Mouse (Mus musculus): ENCODE measurements around the gene D030056L22Rik. TPM values are rescaled to one million over a fixed set of nuclear protein-coding genes. Genes with fewer than 3 reads are reported as not detected.

D030056L22Rik gene
- total and polyA plus RNA-seq, 2 experiments from 2014 or later, result 40.8 to 49.0 TPM

DNA sequence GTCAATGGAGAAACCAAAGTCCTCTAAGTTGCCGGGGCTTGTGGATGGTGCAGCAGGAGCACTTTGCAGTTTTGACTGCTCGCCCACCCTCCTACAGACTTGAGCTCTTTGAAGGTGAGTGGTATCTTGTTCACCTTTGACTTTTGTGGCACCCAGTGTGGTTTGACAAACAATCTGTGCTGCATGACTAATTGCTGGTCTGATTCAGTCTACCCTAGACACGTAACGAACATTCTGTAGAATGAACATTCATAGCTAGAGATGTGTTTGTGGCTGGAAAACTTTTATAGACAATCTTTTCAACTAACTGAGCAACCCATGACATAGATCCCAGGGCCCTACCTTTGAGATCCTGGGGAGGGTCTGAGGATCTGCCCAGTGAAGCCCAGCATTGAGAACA is 34.4 kb downstream of the D030056L22Rik start:
- no peak overlapping the region for H3K4me2 ChIP-seq (ENCODE audit: low read depth, low read length)
- H3K9me3 ChIP-seq (ENCODE audit: low read length), result no peaks in the 10 kb centered on the region
- WGBS, result 92% methylated on average over 4 of the region's 4 CpGs
- no peaks in the 10 kb centered on the region; the same call in 1 of the 2 replicates for H3K4me1 ChIP-seq (ENCODE audit: insufficient read depth, low read length)
- no peak overlapping the region for H3K9ac ChIP-seq (replicated peaks; ENCODE audit: low read length)
- H3K27me3 ChIP-seq (ENCODE audit: insufficient read depth, low read length), result 0 out of 2 replicates have a peak, but pooled peaks cover 4% of the 10 kb centered on the region
- DNase-seq (ENCODE audit: low spot score) (no peak), ATAC-seq (no peak)
- H3K36me3 ChIP-seq (ENCODE audit: insufficient read depth, low read length), result no peaks in the 10 kb centered on the region
- H3K27ac ChIP-seq, result no peak overlapping the region
- no peak overlapping the region for H3K4me3 ChIP-seq (ENCODE audit: low read length)
- no peak for TF ChIP-seq CTCF (IDR thresholded peaks at IDR 0.05; ENCODE audit: low read depth)

DNA sequence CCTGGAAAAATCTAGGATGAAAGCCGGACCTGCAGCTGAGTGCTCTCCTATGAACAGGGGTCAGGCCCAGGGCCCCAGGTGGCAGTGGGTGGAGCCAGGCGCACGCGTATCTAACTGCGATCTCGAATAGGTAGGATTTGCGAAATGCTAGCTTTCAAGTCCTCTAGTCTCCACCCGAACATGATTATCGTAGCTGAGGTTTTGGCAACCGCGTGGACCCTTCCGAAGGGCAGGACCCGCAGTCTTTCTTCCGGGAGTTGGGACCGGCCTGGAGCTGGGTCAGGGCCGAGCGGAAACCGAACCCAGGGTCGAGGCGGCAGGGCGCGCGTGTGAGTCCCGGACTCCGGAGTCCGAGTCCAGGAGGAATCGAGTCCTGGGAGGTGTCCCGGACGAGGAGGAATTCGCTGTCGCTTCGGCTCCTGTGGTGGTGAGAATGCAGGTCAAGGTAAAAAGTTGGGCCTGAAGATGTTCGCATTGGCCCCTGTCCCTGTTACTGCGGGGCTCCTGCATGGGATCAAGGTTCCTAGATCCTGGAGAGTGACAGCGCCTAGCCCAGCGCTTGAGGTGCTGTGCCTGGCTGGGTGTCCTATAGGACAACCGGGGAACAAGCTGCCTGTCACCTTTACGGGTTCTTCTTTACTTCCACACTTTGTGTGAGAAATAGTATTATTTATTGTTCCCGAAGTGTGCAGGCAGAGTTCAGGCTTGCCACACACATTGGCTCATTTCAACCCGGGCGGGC is 36.8 kb downstream of the D030056L22Rik start, which contains the start of gene Trpm6:
Gene Trpm6 (plus strand): TSS at position 386 of the 742 bp plus-strand sequence.
- 6% methylated on average over 41 of the region's 41 CpGs for WGBS
- no peak for ATAC-seq
- Histone ChIP-seq H3K4me2 (ENCODE audit: low read depth, low read length) (peak within 1 kb of the TSS; percentile 66), H3K4me1 (ENCODE audit: insufficient read depth, low read length) (no peaks in the 10 kb centered on the region; the same call in 1 of the 2 replicates), H3K36me3 (ENCODE audit: insufficient read depth, low read length) (no peaks in the 10 kb centered on the region), H3K9ac (replicated peaks; ENCODE audit: low read length) (peak within 1 kb of the TSS; percentile 43; the same call in 1 of the 2 replicates), H3K4me3 (ENCODE audit: low read length) (peak within 1 kb of the TSS; percentile 37), H3K27me3 (ENCODE audit: insufficient read depth, low read length) (0 out of 2 replicates have a peak, but pooled peaks cover 4% of the 10 kb centered on the region), H3K27ac (no peak within 1 kb of the TSS), H3K9me3 (ENCODE audit: low read length) (no peaks in the 10 kb centered on the region)
- TF ChIP-seq CTCF (IDR thresholded peaks at IDR 0.05; ENCODE audit: low read depth), result no peak
- DNase-seq (ENCODE audit: low spot score), result no peak

DNA sequence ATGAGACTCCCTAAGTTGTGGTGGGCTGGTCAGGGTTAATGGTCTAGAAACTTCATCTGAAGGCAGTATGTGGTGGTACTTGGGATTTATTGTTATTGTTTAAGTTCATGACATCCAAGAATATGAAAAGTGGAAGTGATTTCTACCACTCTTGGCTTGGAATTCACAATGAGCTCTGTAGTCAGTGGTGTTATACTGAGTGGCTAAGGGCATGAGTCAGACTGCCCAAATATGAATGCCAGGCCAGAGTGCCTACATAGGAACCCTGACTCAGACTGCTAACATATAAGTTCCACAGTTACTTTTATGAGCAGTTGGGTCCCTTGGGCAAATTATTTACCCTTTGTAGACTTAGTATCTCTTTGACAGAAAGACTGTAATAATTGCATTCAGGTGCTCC is 44.2 kb downstream of the D030056L22Rik start:
- Histone ChIP-seq H3K4me2 (ENCODE audit: low read depth, low read length) (no peak overlapping the region), H3K9me3 (ENCODE audit: low read length) (no peaks in the 10 kb centered on the region), H3K4me1 (ENCODE audit: insufficient read depth, low read length) (no peaks in the 10 kb centered on the region), H3K27me3 (ENCODE audit: insufficient read depth, low read length) (no peaks in the 10 kb centered on the region), H3K9ac (replicated peaks; ENCODE audit: low read length) (no peak overlapping the region), H3K27ac (no peak overlapping the region), H3K36me3 (ENCODE audit: insufficient read depth, low read length) (no peaks in the 10 kb centered on the region), H3K4me3 (ENCODE audit: low read length) (no peak overlapping the region)
- TF ChIP-seq CTCF (IDR thresholded peaks at IDR 0.05; ENCODE audit: low read depth), result no peak
- DNase-seq (ENCODE audit: low spot score) (no peak), ATAC-seq (no peak)

DNA sequence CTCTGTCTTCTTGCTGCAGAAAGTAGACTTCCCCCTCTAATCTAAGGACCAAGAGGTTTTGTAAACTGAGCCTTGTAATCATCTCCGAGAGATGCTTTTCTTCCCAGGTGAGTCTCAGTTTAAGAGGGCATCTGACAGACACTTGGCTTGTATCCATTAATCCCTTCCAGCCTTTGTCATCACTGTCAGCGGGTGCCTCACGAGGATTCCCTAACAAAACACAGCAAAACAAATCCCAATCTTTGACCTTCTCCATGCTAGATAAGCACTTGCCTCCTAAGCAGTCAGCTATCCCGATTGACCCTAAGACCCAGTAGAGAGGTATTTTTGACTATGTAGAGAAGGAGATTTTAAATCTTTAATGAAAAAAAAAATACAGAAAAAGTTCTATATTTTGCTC is 44.7 kb downstream of the D030056L22Rik start:
- H3K4me2 ChIP-seq (ENCODE audit: low read depth, low read length), result no peak overlapping the region
- no peak for DNase-seq (ENCODE audit: low spot score)
- H3K9me3 ChIP-seq (ENCODE audit: low read length), result no peaks in the 10 kb centered on the region
- H3K4me1 ChIP-seq (ENCODE audit: insufficient read depth, low read length), result no peaks in the 10 kb centered on the region
- no peaks in the 10 kb centered on the region for H3K36me3 ChIP-seq (ENCODE audit: insufficient read depth, low read length)
- WGBS, result 61% methylated on average over 4 of the region's 4 CpGs
- no peak overlapping the region for H3K27ac ChIP-seq
- no peaks in the 10 kb centered on the region for H3K27me3 ChIP-seq (ENCODE audit: insufficient read depth, low read length)
- ATAC-seq, result no peak
- TF ChIP-seq CTCF (IDR thresholded peaks at IDR 0.05; ENCODE audit: low read depth), result no peak
- H3K4me3 ChIP-seq (ENCODE audit: low read length), result no peak overlapping the region
- no peak overlapping the region for H3K9ac ChIP-seq (replicated peaks; ENCODE audit: low read length)

DNA sequence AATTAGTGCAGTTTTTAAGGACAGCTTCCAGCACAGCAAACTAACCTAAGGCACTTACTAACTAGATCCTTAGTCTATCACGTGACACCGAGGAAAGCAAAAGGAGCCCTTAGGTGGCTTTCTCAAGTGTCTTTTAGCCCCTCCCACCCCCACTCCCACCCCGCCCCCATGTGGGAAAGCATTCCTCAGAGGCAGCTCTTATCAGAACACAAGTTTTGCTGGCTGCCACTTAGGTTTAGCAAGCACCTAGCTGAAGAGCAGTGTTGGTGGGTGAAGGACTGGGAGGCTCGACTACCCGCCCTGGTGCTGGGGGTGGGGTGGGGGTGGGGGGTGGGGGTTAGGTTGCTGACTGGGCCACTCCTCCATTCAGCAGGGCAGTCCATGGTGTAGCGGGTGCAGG is 45.3 kb downstream of the D030056L22Rik start:
- Histone ChIP-seq H3K4me3 (ENCODE audit: low read length) (no peak overlapping the region), H3K27me3 (ENCODE audit: insufficient read depth, low read length) (no peaks in the 10 kb centered on the region), H3K36me3 (ENCODE audit: insufficient read depth, low read length) (no peaks in the 10 kb centered on the region), H3K9ac (replicated peaks; ENCODE audit: low read length) (no peak overlapping the region), H3K27ac (no peak overlapping the region), H3K4me1 (ENCODE audit: insufficient read depth, low read length) (no peaks in the 10 kb centered on the region), H3K4me2 (ENCODE audit: low read depth, low read length) (no peak overlapping the region), H3K9me3 (ENCODE audit: low read length) (no peaks in the 10 kb centered on the region)
- DNase-seq (ENCODE audit: low spot score) (no peak), ATAC-seq (no peak)
- 42% methylated on average over 6 of the region's 6 CpGs for WGBS
- TF ChIP-seq CTCF (IDR thresholded peaks at IDR 0.05; ENCODE audit: low read depth), result no peak

DNA sequence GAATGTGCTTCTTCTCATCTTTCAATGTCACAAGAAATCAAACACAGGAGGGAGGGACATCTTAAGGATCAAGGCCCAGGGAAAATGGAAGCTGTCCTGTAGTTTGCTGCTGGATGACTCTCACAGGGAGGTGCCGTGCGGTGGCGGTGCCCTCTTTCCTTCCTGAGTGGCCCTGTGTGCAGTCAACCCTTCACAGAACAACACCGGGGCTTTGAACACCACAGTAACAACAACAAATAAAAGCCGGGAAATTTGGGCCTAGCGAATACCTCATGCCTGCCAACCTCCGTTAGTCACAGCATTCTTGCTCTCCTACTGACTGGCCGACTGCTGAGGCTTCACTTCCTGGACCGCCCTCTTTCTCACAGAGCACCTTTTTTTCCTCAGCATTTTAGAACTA is 45.9 kb downstream of the D030056L22Rik start:
- Histone ChIP-seq H3K4me1 (ENCODE audit: insufficient read depth, low read length) (no peaks in the 10 kb centered on the region), H3K4me2 (ENCODE audit: low read depth, low read length) (no peak overlapping the region), H3K4me3 (ENCODE audit: low read length) (no peak overlapping the region), H3K27me3 (ENCODE audit: insufficient read depth, low read length) (no peaks in the 10 kb centered on the region), H3K36me3 (ENCODE audit: insufficient read depth, low read length) (no peaks in the 10 kb centered on the region), H3K9me3 (ENCODE audit: low read length) (no peaks in the 10 kb centered on the region), H3K27ac (no peak overlapping the region), H3K9ac (replicated peaks; ENCODE audit: low read length) (no peak overlapping the region)
- TF ChIP-seq CTCF (IDR thresholded peaks at IDR 0.05; ENCODE audit: low read depth), result no peak
- 28% methylated on average over 9 of the region's 9 CpGs for WGBS
- no peak; the same call in 1 of the 2 replicates for ATAC-seq
- DNase-seq (ENCODE audit: low spot score), result no peak

DNA sequence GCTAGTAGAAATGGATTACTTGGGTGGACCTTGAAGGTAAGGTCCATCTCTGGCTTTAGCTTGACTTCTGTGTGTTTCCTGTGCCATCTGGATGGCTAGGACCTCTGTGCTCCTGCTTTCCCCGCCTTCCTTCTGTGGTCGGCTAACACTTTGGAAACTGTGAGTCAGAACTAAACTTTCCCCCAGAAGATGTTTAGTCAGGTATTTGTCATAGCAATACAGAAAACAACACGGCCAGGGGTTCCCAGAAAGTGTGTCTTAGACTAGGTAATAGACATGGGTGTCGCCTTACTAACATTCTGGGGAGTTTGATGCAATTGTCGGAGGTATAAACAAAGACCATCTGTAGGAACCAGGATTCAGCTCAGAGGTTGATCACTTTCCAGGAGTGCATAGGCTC is 53.4 kb downstream of the D030056L22Rik start:
- Histone ChIP-seq H3K36me3 (ENCODE audit: insufficient read depth, low read length) (no peaks in the 10 kb centered on the region), H3K9me3 (ENCODE audit: low read length) (no peaks in the 10 kb centered on the region), H3K4me2 (ENCODE audit: low read depth, low read length) (no peak overlapping the region), H3K27ac (no peak overlapping the region), H3K4me3 (ENCODE audit: low read length) (no peak overlapping the region), H3K27me3 (ENCODE audit: insufficient read depth, low read length) (no peaks in the 10 kb centered on the region), H3K4me1 (ENCODE audit: insufficient read depth, low read length) (no peaks in the 10 kb centered on the region), H3K9ac (replicated peaks; ENCODE audit: low read length) (no peak overlapping the region)
- 88% methylated on average over 5 of the region's 5 CpGs for WGBS
- no peak for DNase-seq (ENCODE audit: low spot score)
- TF ChIP-seq CTCF (IDR thresholded peaks at IDR 0.05; ENCODE audit: low read depth), result no peak
- ATAC-seq, result no peak

Other genes with a start within 250 kb of the D030056L22Rik start
- gene Ostf1, start 81.4 kb upstream of the D030056L22Rik start, total RNA-seq (2014; rRNA removed), result 42.4 and 46.0 TPM in 2 replicates
- 67.9 and 78.0 TPM in 2 replicates for gene Ostf1, start 81.4 kb upstream of the D030056L22Rik start, polyA plus RNA-seq (2015; fragmentation: Nextera tagmentation; extraction: Ambion mirVana)
- 5.3 and 10.6 TPM in 2 replicates for gene Nmrk1, start 81.2 kb upstream of the D030056L22Rik start, total RNA-seq (2014; rRNA removed)
- gene Nmrk1, start 81.2 kb upstream of the D030056L22Rik start, polyA plus RNA-seq (2015; fragmentation: Nextera tagmentation; extraction: Ambion mirVana), result 9.2 and 10.9 TPM in 2 replicates
- 17.9 and 19.2 TPM in 2 replicates for gene Carnmt1, start 42.4 kb upstream of the D030056L22Rik start, total RNA-seq (2014; rRNA removed)
- 22.1 and 23.1 TPM in 2 replicates for gene Carnmt1, start 42.4 kb upstream of the D030056L22Rik start, polyA plus RNA-seq (2015; fragmentation: Nextera tagmentation; extraction: Ambion mirVana)
- gene Trpm6, start 36.8 kb downstream of the D030056L22Rik start, total RNA-seq (2014; rRNA removed), result 0.26 and 0.43 TPM in 2 replicates
- 0.29 and 0.31 TPM in 2 replicates for gene Trpm6, start 36.8 kb downstream of the D030056L22Rik start, polyA plus RNA-seq (2015; fragmentation: Nextera tagmentation; extraction: Ambion mirVana)